Mouse (Mus musculus): ENCODE measurements around the gene Slc7a6os. TPM values are rescaled to one million over a fixed set of nuclear protein-coding genes. Genes with fewer than 3 reads are reported as not detected.
A peak's percentile ranks its signal among the peaks of the same experiment; 100 is the strongest.
"Not testable (repeated sequence)": the region's sequence is repeated elsewhere in the genome, so short reads cannot be mapped to it uniquely, and the experiment has no call there.

The Slc7a6os gene
- polyA plus RNA-seq (2017; shearing (Covaris generic)), result 10 to 100 TPM; 24.6 to 28.9 TPM

DNA sequence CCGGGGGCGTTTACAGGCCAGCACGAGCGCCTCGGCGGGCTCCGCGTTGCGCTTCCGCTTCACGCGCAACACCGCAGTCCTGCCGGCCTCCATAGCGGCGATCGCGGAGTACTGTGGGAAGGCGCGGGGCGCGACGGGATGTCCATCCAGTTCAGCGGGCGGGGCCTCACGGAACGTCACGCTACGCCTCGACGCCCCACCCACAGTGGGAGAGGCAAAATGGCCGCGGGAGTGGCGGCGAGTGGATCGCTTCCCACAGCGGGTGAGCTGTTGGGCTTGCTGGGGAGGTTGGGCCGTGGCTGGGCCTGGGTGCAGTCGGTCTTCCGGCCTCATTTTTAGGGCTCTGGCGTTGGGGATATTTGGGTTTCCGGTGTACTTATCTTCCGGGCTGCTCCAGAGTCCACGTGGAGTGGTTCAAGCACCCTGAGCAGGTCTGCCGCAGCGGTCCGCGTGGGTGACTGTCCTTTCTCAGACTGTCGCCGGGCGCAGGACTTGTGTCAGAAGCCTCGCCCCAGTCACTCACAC lies at the start of gene Slc7a6os, which contains the start of gene Prmt7:
Gene Slc7a6os, minus strand, starts transcription at position 115 of the 525 bp plus-strand sequence.
Gene Prmt7, plus strand, starts transcription at position 116 of the 525 bp plus-strand sequence.
- ATAC-seq, result peak; percentile 95

GRCm38 (mm10) chr8:106259579-106260255 lies 49.0 kb upstream of the Slc7a6os start:
- ATAC-seq, result no peak

- no peak for ATAC-seq
Measured at GRCm38 (mm10) chr8:106258169-106258568, 47.4 kb upstream of the Slc7a6os start.

GRCm38 (mm10) chr8:106250186-106250585 lies 39.5 kb upstream of the Slc7a6os start:
- no peak for ATAC-seq

DNA sequence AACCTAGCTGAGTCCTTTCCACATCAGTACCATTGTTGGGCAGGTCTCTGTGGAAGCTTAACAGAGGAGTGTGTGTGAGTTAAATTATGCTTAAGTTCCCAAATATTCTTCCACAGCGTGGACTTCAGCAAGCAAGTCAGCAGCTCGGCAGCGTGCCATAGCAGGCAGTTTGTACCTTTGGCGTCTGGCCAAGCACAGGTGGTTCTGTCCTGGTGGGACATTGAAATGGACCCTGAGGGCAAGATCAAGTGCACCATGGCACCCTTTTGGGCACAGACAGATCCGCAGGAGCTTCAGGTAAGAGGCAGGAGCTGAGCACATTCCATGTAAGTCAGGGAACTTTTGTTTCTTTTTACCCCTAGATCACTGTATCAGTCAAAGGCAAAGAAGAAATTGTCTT lies 26.4 kb upstream of the Slc7a6os start:
- ATAC-seq, result no peak

DNA sequence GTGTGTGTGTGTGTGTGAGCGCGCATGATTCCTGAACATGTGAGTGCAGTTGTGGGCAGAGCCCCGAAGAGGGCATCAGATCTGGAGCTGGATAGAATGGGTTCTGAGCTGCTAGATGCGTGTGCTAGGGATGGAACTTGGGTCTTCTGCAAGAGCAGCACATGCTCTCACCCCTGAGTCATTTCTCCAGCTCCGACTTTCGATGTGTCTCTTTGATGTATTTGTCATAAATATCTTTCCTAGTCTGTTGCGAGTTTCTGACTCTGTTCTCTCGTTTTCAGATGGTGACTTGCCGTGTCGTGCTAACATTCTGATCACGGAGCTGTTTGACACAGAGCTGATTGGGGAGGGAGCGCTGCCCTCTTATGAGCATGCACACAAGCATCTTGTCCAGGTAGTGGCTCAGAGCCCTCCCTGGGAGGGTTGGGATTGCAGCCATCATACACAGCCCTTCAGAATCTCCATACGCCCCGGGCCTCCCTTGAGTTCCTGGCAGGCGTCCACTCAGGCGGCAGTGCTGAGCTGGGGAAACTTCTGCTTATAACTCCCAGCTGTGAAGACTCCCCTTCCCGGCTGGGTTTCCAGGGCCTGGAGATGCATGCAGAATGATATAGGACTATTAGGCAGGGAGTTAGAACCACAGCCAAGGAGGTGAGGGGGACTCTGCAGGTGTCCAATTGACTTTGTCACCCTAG lies 24.0 kb upstream of the Slc7a6os start:
- no peak for ATAC-seq

DNA sequence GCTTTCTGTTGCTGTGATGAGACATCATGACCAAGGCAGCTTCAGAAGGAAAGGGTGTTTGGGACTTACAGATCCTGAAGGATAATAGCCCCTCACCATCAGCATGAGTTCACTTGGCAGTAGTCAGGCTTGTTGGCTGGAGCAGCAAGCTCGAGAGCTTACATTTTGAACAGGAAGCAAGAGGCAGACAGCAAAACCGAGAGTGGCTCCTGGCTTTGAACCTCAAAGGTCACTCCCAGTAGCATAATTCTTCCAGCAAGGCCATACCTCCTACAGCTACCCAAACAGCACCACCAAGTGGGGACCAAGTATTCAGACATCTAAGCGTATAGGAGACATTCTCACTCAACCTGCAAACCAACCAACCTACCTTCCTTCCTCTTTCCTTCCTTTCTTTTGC lies 22.0 kb upstream of the Slc7a6os start:
- ATAC-seq, result no peak

GRCm38 (mm10) chr8:106231536-106231935 lies 20.8 kb upstream of the Slc7a6os start:
- no peak for ATAC-seq

DNA sequence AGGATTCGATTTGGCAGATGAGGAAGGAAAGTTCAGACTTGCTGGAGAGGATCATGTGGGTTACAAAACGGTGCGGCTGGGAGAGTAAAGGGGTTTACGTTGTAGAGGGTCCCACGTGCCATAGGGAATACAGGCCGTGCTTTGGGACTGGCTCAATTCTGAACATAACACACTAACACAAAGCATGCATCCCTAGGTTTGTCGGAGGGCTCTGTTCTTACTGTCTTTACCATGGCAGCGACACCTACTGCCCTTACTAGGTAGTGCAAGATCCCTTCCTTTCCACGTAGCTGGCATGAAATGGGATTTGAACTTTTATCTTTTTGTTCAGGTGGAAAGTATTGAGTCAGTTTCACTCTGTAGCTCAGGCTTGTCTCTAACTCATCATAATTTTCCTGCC lies 15.9 kb upstream of the Slc7a6os start:
- ATAC-seq, result peak; percentile 77

DNA sequence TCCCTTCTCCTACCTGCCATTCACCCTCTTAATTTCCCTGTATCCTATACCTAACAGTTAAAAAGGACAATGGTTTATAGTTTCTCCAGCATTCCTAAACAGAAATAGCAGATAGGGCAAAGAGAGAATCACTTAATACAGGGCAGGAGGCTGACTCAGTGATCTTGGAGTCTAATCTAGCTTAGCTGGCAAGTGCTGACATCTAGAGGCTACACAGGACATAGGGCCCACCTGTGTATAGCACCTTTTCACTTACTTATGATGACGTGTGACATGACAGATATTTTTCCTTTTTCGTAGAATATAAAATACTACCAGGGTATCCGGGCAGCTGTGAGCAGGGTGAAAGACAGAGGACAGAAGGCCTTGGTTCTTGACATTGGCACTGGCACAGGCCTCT lies 8.9 kb upstream of the Slc7a6os start:
- no peak for ATAC-seq

DNA sequence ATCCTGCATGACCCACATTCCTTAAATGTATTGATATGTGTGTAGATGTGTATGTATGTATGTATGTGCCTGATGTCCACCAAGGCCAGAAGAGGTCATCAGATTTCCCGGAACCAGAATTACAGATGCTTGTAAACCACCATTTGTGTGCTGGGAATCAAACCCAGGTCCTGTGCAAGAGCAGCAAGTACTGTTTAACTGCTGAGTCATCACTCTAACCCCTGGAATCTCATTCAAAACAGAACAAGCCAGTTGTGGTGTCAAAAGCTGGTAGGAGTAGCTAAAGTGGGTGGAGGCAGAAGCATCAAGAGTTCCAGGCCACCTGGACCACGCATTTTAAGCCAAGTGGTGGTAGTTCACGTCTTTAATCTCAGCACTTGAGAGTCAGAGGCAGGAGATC lies 3.2 kb upstream of the Slc7a6os start:
- no peak for ATAC-seq

- ATAC-seq, result no peak
Measured at GRCm38 (mm10) chr8:106211421-106211820, 686 bp upstream of the Slc7a6os start.

DNA sequence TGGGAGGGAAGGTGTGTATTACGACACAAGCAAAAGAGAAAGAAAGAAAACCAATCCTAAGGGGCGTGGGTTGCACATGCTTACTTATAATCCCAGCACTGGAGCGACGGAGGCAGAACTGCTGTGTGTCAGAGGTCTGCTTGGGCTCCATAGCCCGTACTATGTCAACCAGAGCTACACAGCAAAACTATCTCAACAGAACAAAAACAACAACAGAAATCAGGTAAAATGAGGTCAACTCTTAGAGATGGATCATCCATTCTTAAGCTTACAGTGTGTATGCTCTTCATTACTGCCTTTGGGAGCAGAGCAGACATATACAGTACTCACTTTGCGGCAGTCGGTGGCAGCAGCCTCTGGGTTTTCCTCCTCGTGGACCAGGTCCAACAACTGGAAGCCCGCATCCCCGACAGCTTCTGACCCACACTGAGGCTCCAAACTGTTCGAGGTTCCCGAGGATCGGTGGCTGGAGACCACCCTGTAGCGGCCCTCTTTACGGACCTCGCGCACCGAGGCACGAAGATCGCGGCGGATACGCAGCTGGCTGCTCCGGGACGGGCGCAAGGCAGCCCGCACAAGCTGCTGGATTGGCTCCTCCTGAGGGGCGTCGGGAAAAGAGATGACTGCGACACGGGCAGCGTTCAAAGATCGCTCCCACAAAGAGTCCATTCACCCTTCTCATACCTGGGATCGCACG lies 552 bp downstream of the Slc7a6os start:
- peak; percentile 32 for ATAC-seq

- ATAC-seq, result not testable (repeated sequence)
Measured at GRCm38 (mm10) chr8:106199596-106199995, 11.1 kb downstream of the Slc7a6os start.

DNA sequence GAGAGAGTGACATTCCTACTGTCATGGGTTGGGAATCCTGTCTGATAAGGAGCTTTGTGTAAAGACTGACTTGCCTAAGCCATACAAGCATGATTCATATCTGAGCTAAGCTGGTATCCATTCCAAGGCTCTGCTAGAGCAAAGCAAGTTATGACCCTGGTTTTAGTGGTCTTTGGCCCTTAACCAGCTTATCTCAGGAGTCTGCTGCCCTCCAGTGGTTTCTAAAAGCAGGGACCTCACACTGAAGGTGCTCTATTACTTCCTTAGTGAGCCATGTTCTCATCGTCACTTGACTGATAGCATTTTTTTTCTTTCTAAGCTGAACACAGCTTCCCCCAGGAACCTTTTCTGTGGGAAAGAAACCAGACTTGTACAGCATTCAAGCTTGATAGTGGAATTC lies 12.0 kb downstream of the Slc7a6os start:
- ATAC-seq, result peak; percentile 43

DNA sequence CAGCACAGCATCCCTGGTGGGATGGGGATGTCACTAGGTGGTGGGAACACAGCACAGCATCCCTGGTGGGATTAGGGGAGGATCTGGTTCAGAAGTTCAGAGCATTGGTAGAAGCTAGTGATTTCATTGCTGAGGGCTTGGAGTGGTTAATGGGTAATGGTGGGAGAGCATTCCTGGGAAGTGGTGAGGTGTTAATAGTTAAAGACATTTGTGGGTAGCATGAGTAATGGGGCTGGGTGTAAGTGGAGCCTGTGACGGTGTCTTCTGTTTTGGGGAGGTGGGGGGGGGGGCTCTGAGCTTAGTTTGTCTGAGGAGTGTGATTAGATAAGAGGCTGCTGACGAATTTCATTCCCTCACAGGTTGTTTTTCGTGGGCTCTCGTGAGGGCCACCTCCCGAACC lies 16.7 kb downstream of the Slc7a6os start:
- no peak for ATAC-seq

DNA sequence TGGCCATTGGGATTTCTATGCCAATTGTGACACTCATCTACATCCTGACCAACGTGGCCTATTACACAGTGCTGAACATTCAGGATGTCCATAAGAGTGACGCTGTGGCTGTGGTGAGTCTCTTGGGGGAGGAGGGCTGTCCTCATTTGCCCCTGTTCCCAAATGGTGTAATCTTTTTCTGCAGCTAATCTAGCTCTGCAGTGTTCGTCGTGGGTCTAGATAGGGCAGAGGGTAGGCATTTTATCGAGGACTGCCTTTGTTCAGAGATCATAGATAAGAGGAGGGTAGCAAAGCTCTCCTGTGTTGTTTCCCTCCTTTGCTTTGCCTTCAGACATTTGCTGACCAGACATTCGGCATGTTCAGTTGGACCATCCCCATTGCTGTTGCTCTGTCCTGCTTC lies 17.6 kb downstream of the Slc7a6os start:
- ATAC-seq, result no peak

DNA sequence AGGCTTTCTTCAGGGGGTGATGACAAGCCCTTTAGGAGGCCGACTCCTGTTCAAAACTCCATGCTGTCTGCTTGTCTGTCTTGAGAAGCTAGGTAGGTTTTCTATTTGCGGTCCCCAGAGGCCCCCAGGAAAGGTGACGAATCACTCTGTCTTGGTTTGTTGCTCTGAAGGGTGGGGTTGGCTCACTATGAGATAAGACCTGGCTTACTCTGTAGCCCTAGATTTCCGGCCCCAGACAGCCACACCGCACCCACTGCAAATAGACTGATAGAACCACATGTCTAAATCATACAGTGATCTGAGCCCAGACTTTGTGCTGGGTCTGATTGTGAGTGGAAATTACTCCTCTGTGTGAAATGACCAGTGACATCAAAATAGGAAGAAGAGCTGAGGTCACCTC lies 19.1 kb downstream of the Slc7a6os start:
- ATAC-seq, result no peak

DNA sequence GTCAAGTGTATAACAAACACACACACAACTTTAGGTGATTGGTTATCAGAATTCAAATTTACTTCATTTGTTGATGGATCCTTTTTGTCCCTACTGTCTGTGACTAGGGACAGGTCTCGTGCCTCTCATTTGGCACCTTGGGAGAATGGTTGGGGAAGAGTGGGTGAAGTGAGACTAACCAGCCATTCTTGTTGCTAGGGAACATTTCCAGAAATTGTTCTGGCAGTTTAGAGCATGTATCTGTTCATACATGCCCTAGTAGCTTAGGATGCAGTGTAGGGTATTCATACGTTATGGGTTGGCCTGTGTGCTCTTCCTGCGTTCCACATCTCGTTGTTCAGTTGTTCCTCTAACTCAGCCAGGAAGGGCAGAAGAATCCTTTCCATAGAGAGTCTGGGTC lies 21.6 kb downstream of the Slc7a6os start:
- ATAC-seq, result no peak

GRCm38 (mm10) chr8:106186394-106186793 lies 24.3 kb downstream of the Slc7a6os start:
- ATAC-seq, result no peak

DNA sequence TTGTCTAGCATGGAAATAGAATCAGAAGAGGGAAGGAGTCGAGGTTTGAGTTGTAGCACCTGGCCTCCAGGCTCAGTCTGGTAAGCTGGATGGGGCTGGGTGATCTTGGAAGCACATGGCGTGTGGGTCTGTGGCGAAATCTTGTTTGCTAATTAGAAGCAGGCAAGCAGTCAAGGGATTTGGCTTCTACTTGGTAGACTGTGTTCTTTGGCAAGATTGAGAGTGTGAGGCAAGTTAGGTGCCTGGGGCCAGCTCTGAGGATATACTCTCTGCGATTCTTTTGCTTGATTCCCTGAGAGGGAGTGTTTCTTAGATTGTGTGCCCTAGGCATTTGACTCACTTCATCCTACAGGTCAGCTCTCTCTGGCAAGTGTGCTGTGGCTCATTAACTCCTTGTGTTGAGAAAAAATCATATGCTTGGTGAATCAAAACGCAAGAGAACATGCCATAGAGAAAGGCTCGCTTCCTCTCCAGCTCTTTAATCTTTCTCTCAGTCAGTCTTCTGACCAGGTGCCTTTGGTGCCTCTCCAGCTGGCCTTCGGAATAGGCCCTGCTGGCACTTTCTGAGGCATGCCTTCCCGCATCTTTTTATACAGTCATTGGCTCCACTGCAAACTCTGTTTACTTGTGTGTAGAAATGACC lies 25.0 kb downstream of the Slc7a6os start:
- ATAC-seq, result no peak

DNA sequence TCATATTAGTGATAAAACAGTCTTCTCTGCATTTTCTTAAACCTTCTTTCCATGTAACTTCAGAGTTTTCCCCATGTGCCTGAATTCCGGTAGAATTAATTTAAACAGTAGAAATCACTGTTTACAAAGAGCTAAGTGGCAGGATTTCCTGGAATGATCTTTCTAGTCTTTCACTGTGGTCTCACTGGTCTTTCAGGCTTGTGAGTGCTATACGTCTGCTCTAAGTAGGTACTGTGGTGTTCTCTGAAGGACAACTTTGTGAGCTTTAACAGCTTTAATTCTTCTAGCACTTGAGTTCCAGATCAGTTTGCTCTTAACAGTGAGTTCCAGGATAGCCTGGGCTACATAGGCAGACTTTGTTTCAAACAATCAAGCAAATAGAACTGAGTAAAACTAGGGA lies 32.3 kb downstream of the Slc7a6os start:
- no peak for ATAC-seq

DNA sequence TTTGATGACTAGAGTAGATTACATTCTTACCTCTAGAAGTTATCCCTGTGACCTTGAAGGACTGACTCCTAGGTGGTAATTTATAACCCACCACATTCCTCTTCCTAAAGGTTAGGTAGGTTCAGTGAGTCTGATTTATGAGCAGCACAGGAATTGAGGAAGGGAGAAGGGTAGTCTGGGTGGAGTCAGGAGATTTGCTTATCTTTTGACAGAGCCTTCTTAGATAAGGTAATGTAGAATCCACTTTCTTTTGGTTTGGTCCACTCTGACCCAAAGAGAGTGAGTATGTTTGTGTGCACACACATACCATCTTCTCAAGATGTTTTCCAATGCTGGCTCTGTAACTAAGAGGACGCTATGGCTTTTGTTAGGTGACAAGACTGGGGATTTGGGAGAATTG lies 33.1 kb downstream of the Slc7a6os start:
- ATAC-seq, result no peak

Data from CD4-positive, CD25-positive, alpha-beta regulatory T cell, adult 4 months (primary cell).